Comparison of ENCODE assay signal across 11 mouse cellular contexts in the genomic region with DNA sequence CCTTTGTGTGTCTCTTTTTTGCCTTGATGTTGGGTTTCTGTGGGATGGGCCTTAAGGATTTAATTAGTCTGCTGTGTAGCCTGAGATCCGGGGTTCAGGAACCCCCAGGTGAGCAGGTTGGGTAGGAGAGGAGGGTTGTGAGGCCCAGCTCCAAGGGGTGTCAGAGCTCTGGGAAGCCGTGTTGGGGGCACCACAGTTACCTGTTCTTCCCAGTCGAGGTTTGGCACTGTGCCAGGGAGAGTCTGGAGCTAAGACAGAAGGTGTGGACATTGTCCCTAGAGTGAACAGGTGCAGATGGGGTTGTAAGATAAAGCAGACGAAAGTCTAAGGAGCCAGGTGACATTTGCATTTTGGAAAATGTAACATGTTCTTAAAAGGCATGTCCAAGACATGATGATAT.
DNase-seq lines count a peak whose midpoint lies in the region; ATAC-seq lines count a peak whose summit lies in the region.
"Had no signal": no experiment of that assay in that cellular context is flagged by ENCODE, and none has a peak within 500 bp of the region (broad histone marks: within the 10 kb centered on the region; RNA-seq: fewer than 3 reads in every experiment).

No protein-coding gene starts in this region.

- H3K4me2 ChIP-seq in forebrain, embryonic 12.5 days = peak overlapping the region; percentile 75
- peak overlapping the region; percentile 84 for H3K4me2 ChIP-seq in hindbrain, embryonic 14.5 days (replicated peaks)
- H3K4me2 ChIP-seq in midbrain, embryonic 16.5 days (ENCODE audit: low read length) = no peak overlapping the region

- no peaks in the 10 kb centered on the region for H3K9me3 ChIP-seq in forebrain, embryonic 12.5 days
- H3K9me3 ChIP-seq in hindbrain, embryonic 14.5 days (ENCODE audit: control insufficient read depth, low read length) = no peaks in the 10 kb centered on the region
- no peaks in the 10 kb centered on the region for H3K9me3 ChIP-seq in midbrain, embryonic 16.5 days (replicated peaks; ENCODE audit: control insufficient read depth, low read length, poor library complexity, severe bottlenecking)
- H3K9me3 ChIP-seq: embryonic facial prominence, embryonic 15.5 days; lung, embryonic 15.5 days had no signal

- ATAC-seq in forebrain, embryonic 12.5 days (ENCODE audit: low FRiP score) = peak; percentile 14; the same call in 1 of the 2 replicates
- ATAC-seq in hindbrain, embryonic 14.5 days (ENCODE audit: low FRiP score) = no peak
- ATAC-seq in midbrain, embryonic 16.5 days = peak; percentile 25

- WGBS in forebrain, embryonic 12.5 days = 28% methylated on average over 4 of the region's 4 CpGs
- 25% methylated on average over 4 of the region's 4 CpGs for WGBS in hindbrain, embryonic 14.5 days
- WGBS in midbrain, embryonic 16.5 days = 29% methylated on average over 4 of the region's 4 CpGs

- H3K9ac ChIP-seq in forebrain, embryonic 12.5 days = no peak overlapping the region
- H3K9ac ChIP-seq in hindbrain, embryonic 14.5 days = no peak overlapping the region
- H3K9ac ChIP-seq in midbrain, embryonic 16.5 days (ENCODE audit: low read depth, low read length) = no peak overlapping the region; the same call in 1 of the 2 replicates
- H3K9ac ChIP-seq: embryonic facial prominence, embryonic 15.5 days had no signal

- no peak overlapping the region for H3K4me3 ChIP-seq in forebrain, embryonic 12.5 days (replicated peaks)
- no peak overlapping the region for H3K4me3 ChIP-seq in hindbrain, embryonic 14.5 days (replicated peaks; ENCODE audit: low read length)
- H3K4me3 ChIP-seq in midbrain, embryonic 16.5 days (ENCODE audit: low read depth, low read length) = no peak overlapping the region

- peak overlapping the region; percentile 95 for H3K27ac ChIP-seq in forebrain, embryonic 12.5 days
- peak overlapping the region; percentile 89; the same call in 1 of the 2 replicates for H3K27ac ChIP-seq in hindbrain, embryonic 14.5 days
- H3K27ac ChIP-seq in midbrain, embryonic 16.5 days (ENCODE audit: low read length) = peak overlapping the region; percentile 87
- H3K27ac ChIP-seq: embryonic facial prominence, embryonic 15.5 days; lung, embryonic 15.5 days had no signal

- H3K27me3 ChIP-seq in forebrain, embryonic 12.5 days = peaks cover 41% of the 10 kb centered on the region
- H3K27me3 ChIP-seq in hindbrain, embryonic 14.5 days (ENCODE audit: control insufficient read depth, insufficient read depth, low read length) = no peaks in the 10 kb centered on the region; the same call in 1 of the 2 replicates
- no peaks in the 10 kb centered on the region for H3K27me3 ChIP-seq in midbrain, embryonic 16.5 days (ENCODE audit: control insufficient read depth, insufficient read depth, low read depth, low read length)

- no peaks in the 10 kb centered on the region for H3K36me3 ChIP-seq in forebrain, embryonic 12.5 days (replicated peaks)
- no peaks in the 10 kb centered on the region for H3K36me3 ChIP-seq in hindbrain, embryonic 14.5 days (replicated peaks; ENCODE audit: control insufficient read depth, insufficient read depth)
- no peaks in the 10 kb centered on the region for H3K36me3 ChIP-seq in midbrain, embryonic 16.5 days (ENCODE audit: control insufficient read depth, insufficient read depth, low read length)
- H3K36me3 ChIP-seq: embryonic facial prominence, embryonic 15.5 days; lung, embryonic 15.5 days had no signal

- DNase-seq in kidney, postnatal 10 days = peak; percentile 14
- no peak for DNase-seq in kidney, postnatal 25 days
- DNase-seq in hindbrain, embryonic 14.5 days (ENCODE audit: low spot score) = no peak
- no peak for DNase-seq in lung, adult 18-20 months
- DNase-seq in thymus, postnatal 0 days (ENCODE audit: low spot score) = no peak
- no peak for DNase-seq in left cerebral cortex, adult 11 months (ENCODE audit: low spot score)
- DNase-seq: thymus, postnatal 14 days had no signal

- H3K4me1 ChIP-seq in forebrain, embryonic 12.5 days = peaks cover 44% of the 10 kb centered on the region
- peaks cover 16% of the 10 kb centered on the region for H3K4me1 ChIP-seq in hindbrain, embryonic 14.5 days (replicated peaks; ENCODE audit: control insufficient read depth, insufficient read depth, low read length)
- peaks cover 16% of the 10 kb centered on the region for H3K4me1 ChIP-seq in midbrain, embryonic 16.5 days (ENCODE audit: control insufficient read depth, insufficient read depth, low read length)
